Mouse (Mus musculus) liver, embryonic 16.5 days (tissue): ENCODE measurements at regions not wholly inside any gene's neighbourhood (a gene's known extent, or its start where the extent isn't known, plus 50 kb on each side); places are given as distances from the start of the nearest gene placed in this dataset.

ENCODE experiments used
- ATAC-seq: fragments of 200-750 bp; cut with Nextera tagmentation; 2 replicates; pipeline ENCODE4 v1.8.0; 2017; ENCODE audit warnings: low read depth, mild to moderate bottlenecking, moderate number of reproducible peaks, moderate library complexity
- H3K27ac ChIP-seq: fragments of 300-500 bp; sonication (generic); 2 replicates; pipeline ENCODE4 v1.5.1; 2014; ENCODE audit warnings: mild to moderate bottlenecking, low read length
- H3K27me3 ChIP-seq: fragments of 300-500 bp; sonication (generic); 2 replicates; pipeline ENCODE4 v1.6.1; 2014; ENCODE audit warnings: low read depth, low read length, mixed read lengths; ENCODE audit not compliant: control insufficient read depth, insufficient read depth
- H3K36me3 ChIP-seq: fragments of 300-500 bp; sonication (generic); 2 replicates; pipeline ENCODE4 v1.6.1; 2014; ENCODE audit warnings: mild to moderate bottlenecking; ENCODE audit not compliant: control insufficient read depth, insufficient read depth
- H3K4me1 ChIP-seq: fragments of 300-500 bp; sonication (generic); 2 replicates; pipeline ENCODE4 v1.6.1; 2014; ENCODE audit warnings: low read depth, low read length, mixed read lengths; ENCODE audit not compliant: control insufficient read depth
- H3K4me2 ChIP-seq: fragments of 300-500 bp; sonication (generic); 2 replicates; pipeline ENCODE4 v1.6.1; 2014; ENCODE audit warnings: low read depth, low read length, mixed read lengths
- H3K4me3 ChIP-seq: fragments of 300-500 bp; sonication (generic); 2 replicates; pipeline ENCODE4 v1.5.1; 2014; ENCODE audit warnings: low read depth, mild to moderate bottlenecking, low read length
- H3K9ac ChIP-seq: fragments of 300-500 bp; sonication (generic); 2 replicates; pipeline ENCODE4 v1.6.1; 2014; ENCODE audit warnings: low read depth, low read length
- H3K9me3 ChIP-seq: fragments of 300-500 bp; sonication (generic); replicated peaks from 2 replicates; pipeline ENCODE4 v1.6.1; 2016; ENCODE audit warnings: low read length; ENCODE audit not compliant: control insufficient read depth
- WGBS: fragments of 180-500 bp; shearing (Covaris S2); extraction: QIAGEN DNeasy Blood & Tissue Kit; methylation state at CpG from one replicate; pipeline ENCODE4 v1.1.7; 2014; ENCODE audit not compliant: insufficient replicate concordance; 5-methylcytosine and 5-hydroxymethylcytosine counted together

- Histone ChIP-seq H3K9me3 (no peaks in the 10 kb centered on the region), H3K36me3 (no peaks in the 10 kb centered on the region)
- WGBS: 60% methylated on average over 7 of the region's 7 CpGs
Measured at GRCm38 (mm10) chr8:35904711-35905450, 139.3 kb downstream of the Gm19410 start.

GRCm38 (mm10) chr8:35907998-35908397 is 142.4 kb downstream of the Gm19410 start:
- H3K4me2 ChIP-seq: no peak overlapping the region
- H3K4me1 ChIP-seq: no peaks in the 10 kb centered on the region
- H3K9ac ChIP-seq: no peak overlapping the region
- H3K36me3 ChIP-seq: no peaks in the 10 kb centered on the region
- no peak overlapping the region for H3K27ac ChIP-seq
- WGBS: 47% methylated on average over 2 of the region's 2 CpGs
- ATAC-seq: no peak
- H3K27me3 ChIP-seq: no peaks in the 10 kb centered on the region
- no peak overlapping the region for H3K4me3 ChIP-seq
- no peaks in the 10 kb centered on the region for H3K9me3 ChIP-seq

More at GRCm38 (mm10) chr8:35904711-35905450, 139.3 kb downstream of the Gm19410 start:
- no peak for ATAC-seq
- Histone ChIP-seq H3K27me3 (no peaks in the 10 kb centered on the region), H3K4me2 (no peak overlapping the region), H3K4me3 (no peak overlapping the region), H3K4me1 (no peaks in the 10 kb centered on the region), H3K27ac (no peak overlapping the region), H3K9ac (no peak overlapping the region)

GRCm38 (mm10) chr8:35912264-35912663 is 146.7 kb downstream of the Gm19410 start:
- H3K27me3 ChIP-seq: no peaks in the 10 kb centered on the region
- H3K4me3 ChIP-seq: no peak overlapping the region
- H3K27ac ChIP-seq: no peak overlapping the region
- WGBS: 63% methylated on average over 9 of the region's 9 CpGs
- no peak overlapping the region for H3K4me2 ChIP-seq
- no peaks in the 10 kb centered on the region for H3K36me3 ChIP-seq
- ATAC-seq: no peak
- H3K9me3 ChIP-seq: no peaks in the 10 kb centered on the region
- H3K9ac ChIP-seq: no peak overlapping the region
- no peaks in the 10 kb centered on the region for H3K4me1 ChIP-seq

- H3K4me2 ChIP-seq: no peak overlapping the region
- no peak overlapping the region for H3K4me3 ChIP-seq
- H3K4me1 ChIP-seq: no peaks in the 10 kb centered on the region
- no peaks in the 10 kb centered on the region for H3K27me3 ChIP-seq
- whole genome bisulfite sequencing: 46% methylated on average over 10 of the region's 10 CpGs
- ATAC-seq: no peak
- no peak overlapping the region for H3K27ac ChIP-seq
- H3K36me3 ChIP-seq: no peaks in the 10 kb centered on the region
- no peak overlapping the region for H3K9ac ChIP-seq
- no peaks in the 10 kb centered on the region for H3K9me3 ChIP-seq
Measured at GRCm38 (mm10) chr8:35915878-35916518, 150.4 kb downstream of the Gm19410 start.

GRCm38 (mm10) chr8:35917573-35917972 is 152.0 kb downstream of the Gm19410 start:
- no peaks in the 10 kb centered on the region for H3K9me3 ChIP-seq
- no peaks in the 10 kb centered on the region for H3K36me3 ChIP-seq
- no peaks in the 10 kb centered on the region; the same call in 1 of the 2 replicates for H3K4me1 ChIP-seq
- no peak overlapping the region for H3K4me3 ChIP-seq
- 37% methylated on average over 3 of the region's 3 CpGs for WGBS
- no peak overlapping the region for H3K4me2 ChIP-seq
- no peaks in the 10 kb centered on the region for H3K27me3 ChIP-seq
- H3K9ac ChIP-seq: no peak overlapping the region
- peak; percentile 67; the same call in 1 of the 2 replicates for ATAC-seq
- H3K27ac ChIP-seq: no peak overlapping the region

- no peak for ATAC-seq
- WGBS: 29% methylated on average over 6 of the region's 6 CpGs
Measured at GRCm38 (mm10) chr8:35919451-35919850, 153.9 kb downstream of the Gm19410 start.

GRCm38 (mm10) chr8:35919859-35920675 is 154.5 kb downstream of the Gm19410 start:
- peak; percentile 19; the same call in 1 of the 2 replicates for ATAC-seq
- 36% methylated on average over 8 of the region's 8 CpGs for WGBS

More at GRCm38 (mm10) chr8:35919451-35919850, 153.9 kb downstream of the Gm19410 start:
- no peaks in the 10 kb centered on the region; the same call in 1 of the 2 replicates for H3K4me1 ChIP-seq
- H3K36me3 ChIP-seq: no peaks in the 10 kb centered on the region
- H3K9ac ChIP-seq: no peak overlapping the region
- no peak overlapping the region for H3K27ac ChIP-seq
- no peak overlapping the region for H3K4me2 ChIP-seq
- H3K27me3 ChIP-seq: no peaks in the 10 kb centered on the region
- no peaks in the 10 kb centered on the region for H3K9me3 ChIP-seq
- H3K4me3 ChIP-seq: no peak overlapping the region

GRCm38 (mm10) chr8:35924026-35924425 is 158.4 kb downstream of the Gm19410 start:
- H3K36me3 ChIP-seq: no peaks in the 10 kb centered on the region
- H3K27ac ChIP-seq: no peak overlapping the region
- H3K4me3 ChIP-seq: no peak overlapping the region
- no peak for ATAC-seq
- no peak overlapping the region for H3K9ac ChIP-seq
- H3K4me1 ChIP-seq: no peaks in the 10 kb centered on the region; the same call in 1 of the 2 replicates
- H3K27me3 ChIP-seq: no peaks in the 10 kb centered on the region
- WGBS: 76% methylated on average over 1 of the region's 1 CpGs
- H3K4me2 ChIP-seq: no peak overlapping the region
- H3K9me3 ChIP-seq: no peaks in the 10 kb centered on the region

More at GRCm38 (mm10) chr8:35919859-35920675, 154.5 kb downstream of the Gm19410 start:
- no peaks in the 10 kb centered on the region; the same call in 1 of the 2 replicates for H3K4me1 ChIP-seq
- H3K27ac ChIP-seq: no peak overlapping the region
- H3K9ac ChIP-seq: no peak overlapping the region
- H3K36me3 ChIP-seq: no peaks in the 10 kb centered on the region
- H3K27me3 ChIP-seq: no peaks in the 10 kb centered on the region
- no peak overlapping the region for H3K4me2 ChIP-seq
- no peak overlapping the region for H3K4me3 ChIP-seq
- no peaks in the 10 kb centered on the region for H3K9me3 ChIP-seq
